Mouse (Mus musculus): ENCODE data around the gene Lig1. TPM values are rescaled to one million over a fixed set of nuclear protein-coding genes. Genes with fewer than 3 reads are reported as not detected.

Gene Lig1
- polyA plus RNA-seq, 1 experiment from 2014 or later = 52.5 TPM

- 95% methylated on average over 5 of the region's 5 CpGs for WGBS
- no peaks in the 10 kb centered on the region for H3K9me3 ChIP-seq
- H3K27me3 ChIP-seq = no peaks in the 10 kb centered on the region
- H3K27ac ChIP-seq = no peak overlapping the region
- no peak overlapping the region for H3K4me2 ChIP-seq (replicated peaks)
- no peaks in the 10 kb centered on the region for H3K4me1 ChIP-seq (replicated peaks)
- no peak overlapping the region for H3K9ac ChIP-seq (replicated peaks)
- peaks cover 47% of the 10 kb centered on the region for H3K36me3 ChIP-seq
- H3K4me3 ChIP-seq (replicated peaks) = no peak overlapping the region
- no peak for ATAC-seq
These were observed 37.1 kb downstream of the Lig1 start for GRCm38 (mm10) chr7:13314095-13314597.

GRCm38 (mm10) chr7:13321424-13321823 is 44.3 kb downstream of the Lig1 start:
- H3K4me3 ChIP-seq (replicated peaks) = no peak overlapping the region
- H3K4me1 ChIP-seq (replicated peaks) = no peaks in the 10 kb centered on the region
- H3K4me2 ChIP-seq (replicated peaks) = no peak overlapping the region
- no peaks in the 10 kb centered on the region for H3K36me3 ChIP-seq
- no peak for ATAC-seq
- no peaks in the 10 kb centered on the region for H3K9me3 ChIP-seq
- H3K27me3 ChIP-seq = no peaks in the 10 kb centered on the region
- no peak overlapping the region for H3K27ac ChIP-seq
- no peak overlapping the region for H3K9ac ChIP-seq (replicated peaks)
- WGBS = 91% methylated on average over 3 of the region's 3 CpGs

GRCm38 (mm10) chr7:13324316-13324715 is 47.2 kb downstream of the Lig1 start, which contains the start of gene Pla2g4c:
TSS of gene Pla2g4c (plus strand) at chr7:13324655.
- no peak within 1 kb of the TSS for H3K4me3 ChIP-seq (replicated peaks)
- no peak within 1 kb of the TSS for H3K27ac ChIP-seq
- no peak for ATAC-seq
- no peaks in the 10 kb centered on the region for H3K36me3 ChIP-seq
- no peak within 1 kb of the TSS for H3K4me2 ChIP-seq (replicated peaks)
- H3K4me1 ChIP-seq (replicated peaks) = no peaks in the 10 kb centered on the region
- 87% methylated on average over 2 of the region's 2 CpGs for WGBS
- H3K9me3 ChIP-seq = no peaks in the 10 kb centered on the region
- no peak within 1 kb of the TSS for H3K9ac ChIP-seq (replicated peaks)
- H3K27me3 ChIP-seq = no peaks in the 10 kb centered on the region

- no peak overlapping the region for H3K27ac ChIP-seq
- peaks cover 15% of the 10 kb centered on the region for H3K36me3 ChIP-seq
- no peak overlapping the region for H3K9ac ChIP-seq (replicated peaks)
- no peak overlapping the region for H3K4me2 ChIP-seq (replicated peaks)
- no peak overlapping the region for H3K4me3 ChIP-seq (replicated peaks)
- no peaks in the 10 kb centered on the region for H3K27me3 ChIP-seq
- no peaks in the 10 kb centered on the region for H3K9me3 ChIP-seq
- H3K4me1 ChIP-seq (replicated peaks) = no peaks in the 10 kb centered on the region
- ATAC-seq = no peak
- WGBS = 99% methylated on average over 2 of the region's 2 CpGs
These were observed 53.5 kb downstream of the Lig1 start for GRCm38 (mm10) chr7:13330575-13330974.

- Histone ChIP-seq H3K27ac (no peak overlapping the region), H3K9me3 (no peaks in the 10 kb centered on the region), H3K9ac (replicated peaks) (no peak overlapping the region), H3K36me3 (peaks cover 47% of the 10 kb centered on the region), H3K27me3 (no peaks in the 10 kb centered on the region), H3K4me3 (replicated peaks) (no peak overlapping the region), H3K4me2 (replicated peaks) (no peak overlapping the region), H3K4me1 (replicated peaks) (no peaks in the 10 kb centered on the region)
- ATAC-seq = no peak
These were observed 78.9 kb downstream of the Lig1 start for GRCm38 (mm10) chr7:13355943-13356342.

Other genes starting within 250 kb of the Lig1 start
- gene Chmp2a, start 242.5 kb upstream of the Lig1 start, polyA plus RNA-seq (2015; fragmentation: Nextera tagmentation; extraction: Ambion mirVana) = 181 and 186 TPM in 2 replicates
- 63.1 and 91.6 TPM in 2 replicates for gene Ube2m, start 239.0 kb upstream of the Lig1 start, polyA plus RNA-seq (2015; fragmentation: Nextera tagmentation; extraction: Ambion mirVana)
- gene Mzf1, start 222.5 kb upstream of the Lig1 start, polyA plus RNA-seq (2015; fragmentation: Nextera tagmentation; extraction: Ambion mirVana) = 6.8 and 7.1 TPM in 2 replicates
- gene Vmn1r85, start 182.1 kb upstream of the Lig1 start, polyA plus RNA-seq (2015; fragmentation: Nextera tagmentation; extraction: Ambion mirVana) = 0.03 and 0.04 TPM in 2 replicates
- gene Vmn1r86, start 157.4 kb upstream of the Lig1 start, polyA plus RNA-seq (2015; fragmentation: Nextera tagmentation; extraction: Ambion mirVana) = not detected in 2 replicates
- not detected in 2 replicates for gene Vmn1r87, start 137.1 kb upstream of the Lig1 start, polyA plus RNA-seq (2015; fragmentation: Nextera tagmentation; extraction: Ambion mirVana)
- not detected in 2 replicates for gene Vmn1r88, start 117.7 kb upstream of the Lig1 start, polyA plus RNA-seq (2015; fragmentation: Nextera tagmentation; extraction: Ambion mirVana)
- gene Vmn1r89, start 64.3 kb upstream of the Lig1 start, polyA plus RNA-seq (2015; fragmentation: Nextera tagmentation; extraction: Ambion mirVana) = not detected in 2 replicates
- gene Zswim9, start 1.4 kb downstream of the Lig1 start, polyA plus RNA-seq (2015; fragmentation: Nextera tagmentation; extraction: Ambion mirVana) = 16.0 and 16.6 TPM in 2 replicates
- gene Pla2g4c, start 47.4 kb downstream of the Lig1 start, polyA plus RNA-seq (2015; fragmentation: Nextera tagmentation; extraction: Ambion mirVana) = 0.66 and 0.77 TPM in 2 replicates
- gene Cabp5, start 120.8 kb downstream of the Lig1 start, polyA plus RNA-seq (2015; fragmentation: Nextera tagmentation; extraction: Ambion mirVana) = 0.30 TPM in 1 of 2 replicates, not detected in the other
- not detected in 2 replicates for gene Bsph1, start 173.6 kb downstream of the Lig1 start, polyA plus RNA-seq (2015; fragmentation: Nextera tagmentation; extraction: Ambion mirVana)

Measured in midbrain, embryonic 13.5 days (tissue).